Mouse (Mus musculus) megakaryocyte, embryonic 14.5 days (primary cell): ENCODE results near the gene Crabp2.

ENCODE experiments used
- FLI1 ChIP-seq: IDR thresholded peaks from 2 replicates; pipeline ENCODE4 v1.6.1; 2012; ENCODE audit warnings: low read length, inconsistent platforms, mixed read lengths
- GATA1 ChIP-seq: IDR thresholded peaks from 3 replicates; pipeline ENCODE4 v1.6.1; 2012; ENCODE audit warnings: mixed read lengths, low read length, inconsistent platforms, borderline replicate concordance

GRCm38 (mm10) chr3:87996971-87997614 lies 48.6 kb downstream of the Crabp2 start:
- TF ChIP-seq FLI1 (no peak), GATA1 (no peak)
